Mouse (Mus musculus) lung, postnatal 0 days (tissue): ENCODE results near the gene Ube2q1. TPM values are rescaled to one million over a fixed set of nuclear protein-coding genes. Genes with fewer than 3 reads are reported as not detected.

ENCODE experiments used
- ATAC-seq: fragments of 200-750 bp; cut with Nextera tagmentation; 2 replicates; pipeline ENCODE4 v1.8.0; 2017; ENCODE audit warnings: moderate library complexity
- DNase-seq: peaks from one replicate; pipeline ENCODE4 v3.0.0-alpha.2; 2016; ENCODE audit warnings: low spot score
- H3K27ac ChIP-seq: fragments of 300-500 bp; sonication (generic); 2 replicates; pipeline ENCODE4 v1.5.1; 2014; ENCODE audit warnings: antibody characterized with exemption, mild to moderate bottlenecking, low read length, mixed read lengths
- H3K27me3 ChIP-seq: fragments of 300-500 bp; sonication (generic); replicated peaks from 2 replicates; pipeline ENCODE4 v1.6.1; 2014; ENCODE audit warnings: low read length, mixed read lengths; ENCODE audit not compliant: insufficient read depth
- H3K36me3 ChIP-seq: fragments of 300-500 bp; sonication (generic); 2 replicates; pipeline ENCODE4 v1.6.1; 2014; ENCODE audit warnings: low read length, mixed read lengths; ENCODE audit not compliant: insufficient read depth
- H3K4me1 ChIP-seq: fragments of 300-500 bp; sonication (generic); 2 replicates; pipeline ENCODE4 v1.6.1; 2014; ENCODE audit warnings: antibody characterized with exemption, low read depth, low read length, mixed read lengths; ENCODE audit not compliant: insufficient read depth
- H3K4me2 ChIP-seq: fragments of 300-500 bp; sonication (generic); replicated peaks from 2 replicates; pipeline ENCODE4 v1.6.1; 2014; ENCODE audit warnings: low read depth, mild to moderate bottlenecking, low read length, moderate library complexity, mixed read lengths
- H3K4me3 ChIP-seq: fragments of 300-500 bp; sonication (generic); 2 replicates; pipeline ENCODE4 v1.5.1; 2014; ENCODE audit warnings: low read depth, low read length
- H3K9ac ChIP-seq: fragments of 300-500 bp; sonication (generic); replicated peaks from 2 replicates; pipeline ENCODE4 v1.6.1; 2014; ENCODE audit warnings: low read depth, mild to moderate bottlenecking
- H3K9me3 ChIP-seq: fragments of 300-500 bp; sonication (generic); 2 replicates; pipeline ENCODE4 v1.6.1; 2016; ENCODE audit warnings: low read length, mixed read lengths
- CTCF ChIP-seq: IDR thresholded peaks from 2 replicates; pipeline ENCODE4 v1.5.1; 2016; ENCODE audit warnings: antibody characterized with exemption, mild to moderate bottlenecking
- EP300 ChIP-seq: IDR thresholded peaks from 2 replicates; pipeline ENCODE4 v1.6.1; 2016; ENCODE audit warnings: antibody characterized with exemption, mild to moderate bottlenecking, control low read depth
- WGBS: fragments of 180-500 bp; shearing (Covaris S2); extraction: QIAGEN DNeasy Blood & Tissue Kit; methylation state at CpG from one replicate; pipeline ENCODE4 v1.1.7; 2014; 5-methylcytosine and 5-hydroxymethylcytosine counted together
- polyA plus RNA-seq: library from polyadenylated mRNA; unstranded; fragments of >200 nt; fragmentation: Nextera tagmentation; extraction: Ambion mirVana; gene quantifications from 2 replicates; pipeline ENCODE4 v1.2.1, GENCODE M21; 2015

Gene Ube2q1
- polyA plus RNA-seq, 1 experiment from 2014 or later = 12.4 TPM

GRCm38 (mm10) chr3:89770425-89771002 is 2.9 kb upstream of the Ube2q1 start:
- Histone ChIP-seq H3K9ac (no peak overlapping the region; the same call in 1 of the 2 replicates), H3K4me2 (no peak overlapping the region), H3K4me1 (peaks cover 12% of the 10 kb centered on the region; the same call in 1 of the 2 replicates), H3K9me3 (no peaks in the 10 kb centered on the region), H3K4me3 (no peak overlapping the region), H3K36me3 (no peaks in the 10 kb centered on the region), H3K27ac (no peak overlapping the region), H3K27me3 (no peaks in the 10 kb centered on the region)
- no peak for TF ChIP-seq EP300
- no peak for TF ChIP-seq CTCF
- WGBS = 21% methylated on average over 2 of the region's 2 CpGs
- DNase-seq = peak; percentile 16
- no peak for ATAC-seq

- peak; percentile 90 for DNase-seq
- peak overlapping the region; percentile 99 for H3K4me3 ChIP-seq
These were observed 838 bp upstream of the Ube2q1 start for GRCm38 (mm10) chr3:89772588-89772967.

GRCm38 (mm10) chr3:89773740-89774211 is 360 bp downstream of the Ube2q1 start:
- Histone ChIP-seq H3K27ac (peak overlapping the region; percentile 98), H3K9ac (peak overlapping the region; percentile 97), H3K9me3 (no peaks in the 10 kb centered on the region), H3K27me3 (no peaks in the 10 kb centered on the region), H3K4me3 (peak overlapping the region; percentile 99), H3K36me3 (peaks cover 16% of the 10 kb centered on the region), H3K4me2 (peak overlapping the region; percentile 87), H3K4me1 (peaks cover 12% of the 10 kb centered on the region; the same call in 1 of the 2 replicates)
- DNase-seq = peak; percentile 14
- peak; percentile 27 for ATAC-seq
- TF ChIP-seq EP300 (no peak), CTCF (no peak)
- WGBS = 1% methylated on average over 22 of the region's 37 CpGs

More at GRCm38 (mm10) chr3:89772588-89772967, 838 bp upstream of the Ube2q1 start:
- Histone ChIP-seq H3K27me3 (no peaks in the 10 kb centered on the region), H3K36me3 (peaks cover 11% of the 10 kb centered on the region; the same call in 1 of the 2 replicates), H3K27ac (peak overlapping the region; percentile 98), H3K9me3 (no peaks in the 10 kb centered on the region), H3K9ac (peak overlapping the region; percentile 32; the same call in 1 of the 2 replicates), H3K4me1 (peaks cover 12% of the 10 kb centered on the region; the same call in 1 of the 2 replicates), H3K4me2 (peak overlapping the region; percentile 87)
- WGBS = under 1% methylated on average over 17 of the region's 17 CpGs
- TF ChIP-seq EP300 = no peak
- peak; percentile 98 for TF ChIP-seq CTCF
- ATAC-seq = peak; percentile 42

GRCm38 (mm10) chr3:89774236-89774960 is 982 bp downstream of the Ube2q1 start:
- 29% methylated on average over 15 of the region's 15 CpGs for WGBS
- peak overlapping the region; percentile 99 for H3K4me3 ChIP-seq
- TF ChIP-seq EP300 (no peak), CTCF (no peak)
- peak; percentile 21 for DNase-seq
- H3K9me3 ChIP-seq = no peaks in the 10 kb centered on the region
- no peak for ATAC-seq
- H3K9ac ChIP-seq = peak overlapping the region; percentile 97
- peak overlapping the region; percentile 87 for H3K4me2 ChIP-seq
- H3K36me3 ChIP-seq = peaks cover 23% of the 10 kb centered on the region
- H3K27me3 ChIP-seq = no peaks in the 10 kb centered on the region
- H3K4me1 ChIP-seq = peaks cover 12% of the 10 kb centered on the region; the same call in 1 of the 2 replicates
- peak overlapping the region; percentile 98 for H3K27ac ChIP-seq

- H3K36me3 ChIP-seq = peaks cover 39% of the 10 kb centered on the region
- 56% methylated on average over 4 of the region's 4 CpGs for WGBS
These were observed 2.6 kb downstream of the Ube2q1 start for GRCm38 (mm10) chr3:89776001-89776400.

GRCm38 (mm10) chr3:89780102-89780501 is 6.7 kb downstream of the Ube2q1 start:
- Histone ChIP-seq H3K27ac (no peak overlapping the region), H3K9me3 (no peaks in the 10 kb centered on the region), H3K4me1 (peaks cover 4% of the 10 kb centered on the region; the same call in 1 of the 2 replicates), H3K4me3 (no peak overlapping the region), H3K9ac (no peak overlapping the region), H3K36me3 (peaks cover 57% of the 10 kb centered on the region), H3K27me3 (no peaks in the 10 kb centered on the region), H3K4me2 (no peak overlapping the region)
- 84% methylated on average over 4 of the region's 4 CpGs for WGBS
- TF ChIP-seq CTCF = no peak
- no peak for TF ChIP-seq EP300
- no peak for ATAC-seq
- DNase-seq = no peak

More at GRCm38 (mm10) chr3:89776001-89776400, 2.6 kb downstream of the Ube2q1 start:
- Histone ChIP-seq H3K27ac (peak overlapping the region; percentile 77), H3K4me3 (no peak overlapping the region), H3K9me3 (no peaks in the 10 kb centered on the region), H3K4me1 (peaks cover 12% of the 10 kb centered on the region; the same call in 1 of the 2 replicates), H3K27me3 (no peaks in the 10 kb centered on the region), H3K4me2 (peak overlapping the region; percentile 87; the same call in 1 of the 2 replicates), H3K9ac (no peak overlapping the region)
- ATAC-seq (0 out of 2 replicates have a peak, but pooled peaks have one; percentile 11), DNase-seq (peak; percentile 74)
- peak; percentile 42 for TF ChIP-seq CTCF
- no peak for TF ChIP-seq EP300
